Mouse (Mus musculus): Measurements from ENCODE around the gene Ip6k3.

DNA sequence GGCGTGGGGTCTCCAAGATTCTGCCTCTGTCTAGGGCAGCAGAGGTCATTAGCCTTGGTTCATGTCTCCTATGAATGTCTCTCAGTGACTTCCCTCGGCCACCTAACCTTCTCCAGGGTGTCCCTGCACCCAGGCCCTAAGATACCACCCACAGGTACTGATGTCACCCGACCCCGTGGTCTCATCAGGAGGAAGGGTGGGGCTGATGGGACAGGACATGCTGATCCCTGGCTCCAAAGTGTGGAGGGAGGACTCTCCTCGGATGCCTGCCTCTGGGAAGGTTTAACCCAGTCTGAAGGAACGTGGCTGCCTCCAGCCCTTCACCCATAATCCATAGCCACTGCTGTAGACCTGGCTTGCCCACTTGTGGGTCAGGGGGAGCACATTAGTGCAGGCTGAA, 694 bp downstream of the Ip6k3 start:
- TF ChIP-seq CTCF (IDR thresholded peaks at IDR 0.05; ENCODE audit: borderline replicate concordance, extremely low read depth, insufficient read depth, insufficient read length) = no peak
- TF ChIP-seq POLR2A (IDR thresholded peaks at IDR 0.05; ENCODE audit: borderline replicate concordance, extremely low read depth, insufficient read depth, insufficient read length, poor library complexity, severe bottlenecking) = no peak
